Mouse (Mus musculus) heart, embryonic 16.5 days (tissue): ENCODE results near the gene Slc10a7. TPM values are rescaled to one million over a fixed set of nuclear protein-coding genes. Genes with fewer than 3 reads are reported as not detected.

Source experiments
- ATAC-seq: fragments of 200-750 bp; cut with Nextera tagmentation; replicated peaks from 2 replicates; pipeline ENCODE4 v1.8.0; 2017; ENCODE audit warnings: moderate number of reproducible peaks; ENCODE audit not compliant: insufficient read depth, low FRiP score; ENCODE audit errors: extremely low read depth
- H3K27ac ChIP-seq: fragments of 300-500 bp; sonication (generic); 2 replicates; pipeline ENCODE4 v1.5.1; 2014; ENCODE audit warnings: mild to moderate bottlenecking, low read length, control low read depth, moderate library complexity
- H3K27me3 ChIP-seq: fragments of 300-500 bp; sonication (generic); 2 replicates; pipeline ENCODE4 v1.6.1; 2014; ENCODE audit warnings: low read length, mixed read lengths; ENCODE audit not compliant: control insufficient read depth, insufficient read depth
- H3K36me3 ChIP-seq: fragments of 300-500 bp; sonication (generic); 2 replicates; pipeline ENCODE4 v1.6.1; 2014; ENCODE audit not compliant: control insufficient read depth, insufficient read depth
- H3K4me1 ChIP-seq: fragments of 300-500 bp; sonication (generic); 2 replicates; pipeline ENCODE4 v1.6.1; 2014; ENCODE audit warnings: low read length, mixed read lengths; ENCODE audit not compliant: control insufficient read depth, insufficient read depth
- H3K4me2 ChIP-seq: fragments of 300-500 bp; sonication (generic); 2 replicates; pipeline ENCODE4 v1.6.1; 2014; ENCODE audit warnings: low read depth, mild to moderate bottlenecking, control low read depth, low read length
- H3K4me3 ChIP-seq: fragments of 300-500 bp; sonication (generic); 2 replicates; pipeline ENCODE4 v1.5.1; 2014; ENCODE audit warnings: mild to moderate bottlenecking, control low read depth, low read length
- H3K9ac ChIP-seq: fragments of 300-500 bp; sonication (generic); 2 replicates; pipeline ENCODE4 v1.6.1; 2014; ENCODE audit warnings: low read length, control low read depth
- H3K9me3 ChIP-seq: fragments of 300-500 bp; sonication (generic); replicated peaks from 2 replicates; pipeline ENCODE4 v1.6.1; 2016; ENCODE audit warnings: low read length; ENCODE audit not compliant: control insufficient read depth
- WGBS: fragments of 180-500 bp; shearing (Covaris S2); extraction: QIAGEN DNeasy Blood & Tissue Kit; methylation state at CpG from one replicate; pipeline ENCODE4 v1.1.7; 2014; 5-methylcytosine and 5-hydroxymethylcytosine counted together
- polyA plus RNA-seq: library from polyadenylated mRNA; unstranded; fragments of >200 nt; fragmentation: Nextera tagmentation; extraction: Ambion mirVana; gene quantifications from 2 replicates; pipeline ENCODE4 v1.2.1, GENCODE M21; 2015

Gene Slc10a7
- polyA plus RNA-seq, 1 experiment from 2014 or later = 12.7 TPM

DNA sequence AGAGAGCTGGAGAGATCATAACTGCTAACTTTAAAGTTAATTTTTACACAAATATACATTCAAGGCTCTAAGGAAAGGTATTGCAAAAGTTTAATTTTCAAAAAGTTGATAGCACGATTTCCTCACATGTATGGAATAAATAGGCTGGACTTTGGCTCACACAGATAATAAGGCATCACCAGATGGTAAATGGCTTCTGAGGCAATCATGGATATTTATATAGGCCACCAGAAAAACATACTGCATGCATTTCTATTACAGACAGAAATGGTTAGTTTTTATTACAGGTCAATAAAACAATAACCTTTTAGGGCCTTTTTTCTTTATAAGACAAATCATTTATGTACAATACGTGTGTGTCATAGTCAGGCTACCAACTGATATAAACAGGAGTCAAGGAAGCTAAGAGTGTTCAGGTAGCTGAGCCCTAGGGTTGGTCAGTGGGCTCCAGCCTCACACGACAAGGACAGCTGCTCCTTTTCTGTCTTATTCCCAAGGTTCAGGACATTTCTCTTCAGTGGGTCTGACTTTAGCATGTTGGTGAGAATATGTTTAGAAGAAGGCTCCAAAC, 150.6 kb downstream of the Slc10a7 start:
- Histone ChIP-seq H3K4me2 (no peak overlapping the region), H3K9me3 (no peaks in the 10 kb centered on the region), H3K4me1 (peaks cover 5% of the 10 kb centered on the region; the same call in 1 of the 2 replicates), H3K4me3 (no peak overlapping the region), H3K27me3 (no peaks in the 10 kb centered on the region), H3K36me3 (no peaks in the 10 kb centered on the region; the same call in 1 of the 2 replicates), H3K27ac (no peak overlapping the region), H3K9ac (no peak overlapping the region)
- 92% methylated on average over 3 of the region's 3 CpGs for WGBS
- ATAC-seq = no peak

DNA sequence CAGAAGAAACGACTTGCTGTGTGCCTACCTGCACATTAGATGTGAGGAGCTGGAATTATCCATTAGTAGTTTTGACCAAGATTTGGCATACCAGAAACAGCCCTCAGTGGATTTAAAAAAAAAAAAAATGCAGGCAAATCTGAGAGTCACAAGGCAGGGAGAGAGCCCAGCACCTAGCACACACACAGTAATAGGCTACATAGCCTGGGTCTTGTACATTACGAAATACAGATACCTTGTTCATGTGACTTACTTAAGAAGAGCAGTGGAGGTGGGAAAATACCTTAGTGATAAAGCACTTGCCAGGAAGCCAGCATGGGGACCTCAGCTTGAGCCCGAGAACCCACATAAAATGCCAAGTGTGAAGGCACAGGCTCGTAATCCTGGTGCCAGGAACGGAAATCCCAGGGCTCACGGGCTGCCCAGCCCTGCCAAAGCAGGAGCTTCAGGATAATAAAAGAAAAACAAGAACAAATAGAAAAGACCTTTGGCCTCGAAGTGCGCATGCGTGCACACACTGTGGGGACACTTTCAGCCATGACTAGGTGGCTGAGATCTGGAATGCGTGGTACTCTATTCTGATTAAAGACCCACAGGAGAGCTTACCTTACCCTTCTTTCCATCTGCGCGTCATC, 155.3 kb downstream of the Slc10a7 start:
- Histone ChIP-seq H3K27me3 (no peaks in the 10 kb centered on the region), H3K36me3 (no peaks in the 10 kb centered on the region; the same call in 1 of the 2 replicates), H3K9me3 (no peaks in the 10 kb centered on the region), H3K4me2 (no peak overlapping the region), H3K9ac (no peak overlapping the region), H3K4me1 (no peaks in the 10 kb centered on the region), H3K27ac (no peak overlapping the region), H3K4me3 (no peak overlapping the region)
- ATAC-seq = no peak
- 84% methylated on average over 12 of the region's 12 CpGs for WGBS

DNA sequence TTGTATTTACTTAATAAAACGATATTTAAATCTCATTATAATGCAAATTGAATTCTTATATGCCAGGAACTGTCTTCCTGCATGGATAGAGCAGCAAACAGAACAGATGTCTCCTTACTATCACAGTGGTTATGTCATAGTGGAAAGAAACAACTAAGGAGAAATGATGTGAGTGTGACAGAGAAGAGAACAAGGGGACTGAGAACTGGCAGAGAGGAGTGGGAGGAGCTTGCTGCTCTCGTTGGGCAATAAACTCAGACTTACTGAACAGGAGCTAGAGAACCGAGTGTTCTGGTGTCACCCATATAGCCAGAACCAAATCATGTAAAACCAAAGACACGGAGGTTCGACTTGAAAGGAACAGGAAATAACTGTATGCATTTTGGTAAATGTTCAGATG, 158.3 kb downstream of the Slc10a7 start:
- no peak overlapping the region for H3K27ac ChIP-seq
- H3K9ac ChIP-seq = no peak overlapping the region
- H3K4me1 ChIP-seq = no peaks in the 10 kb centered on the region
- no peak for ATAC-seq
- no peak overlapping the region for H3K4me3 ChIP-seq
- H3K36me3 ChIP-seq = peaks cover 4% of the 10 kb centered on the region
- no peaks in the 10 kb centered on the region for H3K27me3 ChIP-seq
- H3K4me2 ChIP-seq = no peak overlapping the region
- 81% methylated on average over 5 of the region's 5 CpGs for WGBS
- H3K9me3 ChIP-seq = peaks cover 2% of the 10 kb centered on the region; the same call in 1 of the 2 replicates

DNA sequence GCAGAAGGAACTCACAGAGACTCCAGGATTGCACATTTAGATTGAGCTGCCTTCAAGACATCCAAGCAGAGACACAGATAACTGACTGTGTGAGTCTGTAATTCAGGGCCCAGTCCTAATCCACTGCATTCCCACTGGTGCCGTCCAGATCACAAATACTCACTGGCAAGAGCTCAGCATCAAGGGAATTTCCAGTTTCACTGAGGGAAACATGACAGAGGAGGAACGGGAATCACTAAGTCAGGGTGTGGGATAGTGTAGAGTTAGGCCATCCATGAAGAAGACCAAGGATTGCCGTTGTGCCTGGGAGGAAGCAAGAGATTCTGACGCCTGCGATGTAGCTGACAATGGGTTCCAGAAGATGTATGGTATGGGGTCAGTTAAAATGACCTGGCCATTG, 159.1 kb downstream of the Slc10a7 start:
- Histone ChIP-seq H3K9ac (no peak overlapping the region), H3K4me3 (no peak overlapping the region), H3K36me3 (peaks cover 4% of the 10 kb centered on the region), H3K9me3 (peaks cover 2% of the 10 kb centered on the region; the same call in 1 of the 2 replicates), H3K4me1 (no peaks in the 10 kb centered on the region), H3K4me2 (no peak overlapping the region), H3K27ac (no peak overlapping the region), H3K27me3 (no peaks in the 10 kb centered on the region)
- no peak for ATAC-seq
- WGBS = 84% methylated on average over 5 of the region's 5 CpGs

DNA sequence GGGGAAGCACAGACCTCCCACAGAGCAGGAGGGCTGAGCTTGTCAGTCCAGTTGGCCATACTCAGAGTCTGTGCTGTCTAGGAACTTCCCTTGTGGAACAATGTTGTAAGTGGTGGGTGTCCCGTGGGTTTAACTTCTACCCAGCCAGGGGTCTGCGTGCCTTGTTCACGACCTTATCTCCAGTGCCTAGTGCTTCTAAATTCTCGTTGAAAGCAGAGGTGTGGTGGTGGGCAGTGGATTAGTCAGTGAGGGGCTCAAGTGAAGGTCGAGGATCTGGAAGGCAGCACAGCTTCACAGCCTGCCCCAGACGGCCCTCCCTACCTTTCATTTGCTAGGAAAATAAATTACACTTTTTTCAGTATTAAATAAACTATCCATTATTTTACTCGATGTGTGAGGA, 161.1 kb downstream of the Slc10a7 start:
- Histone ChIP-seq H3K36me3 (peaks cover 4% of the 10 kb centered on the region; the same call in 1 of the 2 replicates), H3K4me2 (no peak overlapping the region), H3K27me3 (no peaks in the 10 kb centered on the region), H3K4me3 (no peak overlapping the region), H3K27ac (no peak overlapping the region), H3K9me3 (peaks cover 2% of the 10 kb centered on the region; the same call in 1 of the 2 replicates), H3K4me1 (no peaks in the 10 kb centered on the region), H3K9ac (no peak overlapping the region)
- no peak for ATAC-seq
- WGBS = 79% methylated on average over 7 of the region's 7 CpGs

DNA sequence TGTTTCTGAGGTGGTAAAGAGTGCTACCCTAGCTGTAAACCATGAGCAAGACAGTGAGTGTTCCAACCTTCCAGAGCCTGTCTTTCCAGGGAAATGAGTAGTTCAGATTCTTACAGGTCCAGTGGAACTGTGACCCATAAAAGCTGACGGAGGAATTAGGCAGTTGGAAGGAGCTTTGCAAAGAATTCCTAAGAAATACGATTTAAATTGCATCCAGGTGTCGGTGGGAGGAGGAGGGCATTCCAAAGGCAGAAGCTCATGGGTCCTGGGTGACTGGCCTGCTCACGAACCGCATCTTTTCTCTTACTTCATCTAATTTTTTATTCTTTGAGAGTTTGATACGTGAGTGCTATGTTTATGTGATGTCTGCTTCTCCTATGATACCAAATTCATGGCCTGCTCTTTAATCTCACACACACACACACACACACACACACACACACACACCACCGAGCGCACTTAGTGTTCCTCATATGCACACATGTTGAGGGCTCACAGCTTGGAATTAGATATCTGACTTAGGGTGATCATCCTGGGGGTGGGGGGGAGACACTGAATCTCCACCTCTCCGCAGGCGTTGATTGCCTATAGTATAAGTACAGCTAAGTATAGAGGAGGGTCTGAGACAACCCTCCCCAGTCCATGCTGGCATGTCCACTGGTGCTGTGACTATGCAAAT, 169.5 kb downstream of the Slc10a7 start:
- Histone ChIP-seq H3K4me1 (no peaks in the 10 kb centered on the region), H3K27ac (no peak overlapping the region), H3K4me2 (no peak overlapping the region), H3K9me3 (peaks cover 2% of the 10 kb centered on the region; the same call in 1 of the 2 replicates), H3K36me3 (peaks cover 2% of the 10 kb centered on the region; the same call in 1 of the 2 replicates), H3K27me3 (no peaks in the 10 kb centered on the region), H3K4me3 (no peak overlapping the region), H3K9ac (no peak overlapping the region)
- ATAC-seq = no peak
- WGBS = 90% methylated on average over 10 of the region's 10 CpGs

DNA sequence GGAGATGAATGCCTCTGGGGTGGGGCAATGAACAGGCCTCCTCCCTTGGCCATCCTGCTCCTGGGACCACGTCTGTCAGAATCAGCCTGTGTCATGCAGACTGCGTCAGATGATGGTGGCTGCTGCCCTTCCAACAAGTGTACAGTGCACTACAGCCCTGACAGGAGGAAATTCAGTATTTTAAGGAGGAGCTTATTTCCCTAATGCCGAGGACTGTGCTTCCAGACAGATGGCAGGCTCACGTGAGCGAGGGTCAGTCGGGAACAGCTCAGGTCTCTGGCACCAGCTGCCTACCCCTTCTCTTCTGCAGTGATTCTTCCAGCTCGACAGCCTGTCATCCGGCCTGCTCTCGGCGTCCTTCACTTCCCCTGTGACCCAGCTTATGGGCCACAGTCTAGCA, 181.6 kb downstream of the Slc10a7 start:
- Histone ChIP-seq H3K27ac (no peak overlapping the region), H3K27me3 (no peaks in the 10 kb centered on the region), H3K4me2 (no peak overlapping the region), H3K4me1 (no peaks in the 10 kb centered on the region), H3K9ac (no peak overlapping the region), H3K4me3 (no peak overlapping the region), H3K36me3 (no peaks in the 10 kb centered on the region), H3K9me3 (no peaks in the 10 kb centered on the region)
- 68% methylated on average over 10 of the region's 10 CpGs for WGBS
- ATAC-seq = no peak

DNA sequence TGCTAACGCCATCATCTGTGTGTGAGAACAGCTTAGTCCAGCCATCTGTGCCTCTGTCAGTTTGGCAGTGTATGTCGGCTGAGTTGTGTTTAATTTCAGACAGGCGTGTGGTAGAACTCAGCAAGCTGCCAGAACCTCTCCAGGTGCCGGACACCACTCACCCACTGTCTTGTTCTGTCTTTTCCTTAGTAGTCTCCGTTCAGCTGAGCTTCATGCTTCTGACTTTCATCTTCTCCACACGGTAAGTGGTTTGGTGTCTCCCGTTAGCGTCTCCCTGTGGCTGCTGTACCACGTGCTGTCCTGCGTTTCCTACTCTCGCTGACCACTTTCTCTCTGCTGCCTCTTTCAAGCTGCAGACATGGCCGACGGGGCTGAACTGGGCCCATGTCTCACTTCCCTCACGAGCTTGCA, 189.2 kb downstream of the Slc10a7 start:
- Histone ChIP-seq H3K27me3 (no peaks in the 10 kb centered on the region), H3K9me3 (peaks cover 2% of the 10 kb centered on the region; the same call in 1 of the 2 replicates), H3K4me1 (no peaks in the 10 kb centered on the region), H3K4me2 (no peak overlapping the region), H3K4me3 (no peak overlapping the region), H3K36me3 (peaks cover 25% of the 10 kb centered on the region), H3K27ac (no peak overlapping the region), H3K9ac (no peak overlapping the region)
- 93% methylated on average over 14 of the region's 14 CpGs for WGBS
- ATAC-seq = no peak
